Mouse (Mus musculus): ENCODE measurements around the gene Olfr427.

DNA sequence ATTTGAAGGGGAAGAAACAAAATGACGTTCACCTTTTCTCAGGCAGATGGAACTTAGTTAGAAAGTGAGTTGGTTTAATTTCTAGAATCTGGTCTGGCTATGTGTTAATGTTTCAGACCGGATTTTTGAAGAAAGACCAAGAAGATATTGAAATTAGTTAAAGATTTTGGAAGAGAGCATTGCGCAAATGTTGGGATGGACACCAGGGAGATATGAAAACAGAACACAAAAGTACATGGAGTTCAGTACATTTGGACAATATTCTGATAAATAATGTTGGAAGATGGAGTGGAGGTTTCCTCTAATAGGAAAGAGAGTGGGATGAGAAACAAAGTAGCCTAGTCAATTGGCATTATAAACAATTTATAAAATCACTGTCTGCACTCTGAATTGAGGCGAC, 45.2 kb upstream of the Olfr427 start:
- TF ChIP-seq CTCF (conservative IDR thresholded peaks at IDR 0.05; ENCODE audit: insufficient read depth, insufficient read length, low read depth, low read length) (no peak), POLR2A (IDR thresholded peaks at IDR 0.05; ENCODE audit: low read depth, low read length) (no peak)

Data from kidney, adult 2 months (tissue).